Mouse (Mus musculus): Measurements from ENCODE around the gene Ddx55.

GRCm38 (mm10) chr5:124602349-124602748 lies 49.7 kb downstream of the Ddx55 start:
- no peak for TF ChIP-seq EP300 (IDR thresholded peaks at IDR 0.05; ENCODE audit: low read depth)
- TF ChIP-seq CTCF (IDR thresholded peaks at IDR 0.05; ENCODE audit: low read depth) = peak; percentile 64
